Mouse (Mus musculus): ENCODE results near the gene Creg1. TPM values are rescaled to one million over a fixed set of nuclear protein-coding genes. Genes with fewer than 3 reads are reported as not detected.

Creg1 gene
- total RNA-seq, 2 experiments from 2014 or later, result 165 to 232 TPM

DNA sequence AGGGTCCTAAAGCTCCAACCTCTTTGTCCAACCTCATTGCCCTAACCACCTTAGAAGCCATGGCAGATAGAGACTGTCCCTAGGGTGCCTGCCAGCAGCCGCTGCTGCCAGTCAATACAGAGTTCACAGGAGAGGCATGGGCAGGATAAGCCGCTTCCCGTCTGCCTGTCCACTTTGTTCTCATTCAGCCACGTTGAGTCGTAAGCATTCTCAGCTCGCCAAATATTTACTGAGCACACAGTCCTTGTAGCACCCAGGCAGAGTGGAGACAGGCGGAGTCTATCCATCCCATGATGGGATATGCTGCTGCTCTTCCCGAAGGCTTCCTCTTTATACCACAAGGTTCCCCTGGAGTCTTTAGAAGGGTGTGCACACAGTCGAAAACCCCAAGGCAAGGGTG, 53.7 kb downstream of the Creg1 start:
- ATAC-seq (replicated peaks; ENCODE audit: low FRiP score, low TSS enrichment, poor library complexity, severe bottlenecking), result no peak

DNA sequence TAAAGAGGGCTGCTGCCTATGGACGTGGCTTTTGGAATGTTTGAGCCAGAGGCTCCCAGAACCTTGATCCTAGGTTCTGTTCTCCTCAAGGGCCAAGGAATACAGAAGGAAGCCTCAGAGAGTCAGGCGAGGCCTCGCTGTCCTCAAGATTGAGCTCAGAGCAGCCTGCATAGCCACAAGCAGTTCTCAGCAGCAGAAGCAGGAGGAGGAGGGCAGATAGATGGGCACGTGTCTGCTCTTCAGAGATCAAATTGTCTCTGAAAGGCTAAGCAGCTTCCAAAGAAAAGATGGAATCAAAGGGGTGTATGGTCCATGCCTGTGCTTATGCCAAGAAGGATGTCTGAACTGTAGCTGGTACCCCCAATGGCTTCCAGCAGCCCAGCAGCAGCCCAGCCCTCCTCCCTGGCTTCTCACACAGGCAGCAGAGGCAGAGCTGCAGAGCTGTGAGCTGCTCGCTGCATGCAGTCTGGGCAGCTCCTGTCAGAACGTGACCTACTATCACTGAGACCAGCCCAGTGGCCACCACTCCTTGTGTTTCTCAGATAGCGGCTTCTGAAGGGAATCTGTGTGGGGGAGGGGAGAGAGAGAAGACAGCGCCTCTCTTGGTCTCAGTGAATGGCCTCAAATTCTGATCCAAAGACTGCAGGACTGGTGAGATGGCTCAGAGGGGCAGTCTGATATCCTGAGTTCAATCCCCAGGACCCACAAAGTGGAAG, 54.8 kb downstream of the Creg1 start:
- peak; percentile 95 for ATAC-seq (replicated peaks; ENCODE audit: low FRiP score, low TSS enrichment, poor library complexity, severe bottlenecking)

DNA sequence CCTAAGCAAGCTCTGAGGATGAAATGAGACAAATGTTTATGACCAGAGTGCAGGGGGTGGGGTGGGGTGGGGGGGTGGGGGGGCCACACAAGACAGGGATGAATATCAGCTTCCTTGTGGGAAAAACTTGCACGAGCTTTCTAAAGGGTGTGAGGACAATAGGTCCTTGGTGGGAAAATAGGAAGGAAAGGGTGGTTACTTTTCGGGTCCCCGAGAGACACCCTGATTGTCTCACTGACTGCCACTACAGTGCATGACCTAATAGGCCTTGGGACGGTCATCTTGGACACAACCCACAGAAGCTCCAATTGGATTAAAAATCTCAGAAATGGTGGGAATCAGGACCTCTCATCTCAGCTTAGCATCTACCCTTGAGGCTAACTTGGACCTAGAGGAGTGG, 55.6 kb downstream of the Creg1 start:
- no peak for ATAC-seq (replicated peaks; ENCODE audit: low FRiP score, low TSS enrichment, poor library complexity, severe bottlenecking)

DNA sequence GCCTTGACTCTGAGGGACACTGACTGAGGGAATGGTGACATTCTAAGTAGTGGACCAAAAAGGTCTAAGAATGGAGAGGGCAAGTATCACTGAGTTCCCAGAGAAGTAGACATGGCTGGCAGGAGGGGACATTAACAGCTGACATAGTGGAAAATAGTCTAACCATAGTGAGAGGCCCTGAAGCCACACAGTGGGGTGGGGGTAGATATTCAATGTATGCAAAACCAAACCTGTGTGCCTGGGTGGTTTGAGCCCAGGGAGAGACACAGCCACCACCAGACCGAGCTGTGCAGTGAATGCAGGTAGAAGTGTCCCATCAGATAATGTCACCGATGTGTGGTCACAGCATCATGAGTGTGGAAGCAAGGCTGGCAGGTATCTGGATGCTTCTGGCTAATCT, 58.5 kb downstream of the Creg1 start:
- ATAC-seq (replicated peaks; ENCODE audit: low FRiP score, low TSS enrichment, poor library complexity, severe bottlenecking), result no peak

Other genes starting within 250 kb of the Creg1 start
- gene Mpzl1, start 129.2 kb upstream of the Creg1 start, total RNA-seq (2014; fragmentation: Nextera tagmentation), result 0.77 and 3.5 TPM in 2 replicates
- 1.2 and 3.5 TPM in 2 replicates for gene Mpzl1, start 129.2 kb upstream of the Creg1 start, total RNA-seq (2017)
- gene Rcsd1, start 54.0 kb upstream of the Creg1 start, total RNA-seq (2014; fragmentation: Nextera tagmentation), result 9.9 and 19.4 TPM in 2 replicates
- gene Rcsd1, start 54.0 kb upstream of the Creg1 start, total RNA-seq (2017), result 11.1 TPM in 2 replicates
- 6.2 and 8.1 TPM in 2 replicates for gene Cd247, start 24.9 kb downstream of the Creg1 start, total RNA-seq (2014; fragmentation: Nextera tagmentation)
- gene Cd247, start 24.9 kb downstream of the Creg1 start, total RNA-seq (2017), result 7.5 TPM in 1 of 2 replicates, not detected in the other
- 28.8 and 37.0 TPM in 2 replicates for gene Pou2f1, start 238.9 kb downstream of the Creg1 start, total RNA-seq (2014; fragmentation: Nextera tagmentation)
- gene Pou2f1, start 238.9 kb downstream of the Creg1 start, total RNA-seq (2017), result 13.0 and 34.7 TPM in 2 replicates

Data from megakaryocyte-erythroid progenitor cell, adult 5-6 weeks (primary cell).